Mouse (Mus musculus): ENCODE data around the gene Cnmd.

Cnmd gene

GRCm38 (mm10) chr14:79645378-79645777 lies 16.6 kb downstream of the Cnmd start:
- DNase-seq (ENCODE audit: low spot score), result peak; percentile 9

DNA sequence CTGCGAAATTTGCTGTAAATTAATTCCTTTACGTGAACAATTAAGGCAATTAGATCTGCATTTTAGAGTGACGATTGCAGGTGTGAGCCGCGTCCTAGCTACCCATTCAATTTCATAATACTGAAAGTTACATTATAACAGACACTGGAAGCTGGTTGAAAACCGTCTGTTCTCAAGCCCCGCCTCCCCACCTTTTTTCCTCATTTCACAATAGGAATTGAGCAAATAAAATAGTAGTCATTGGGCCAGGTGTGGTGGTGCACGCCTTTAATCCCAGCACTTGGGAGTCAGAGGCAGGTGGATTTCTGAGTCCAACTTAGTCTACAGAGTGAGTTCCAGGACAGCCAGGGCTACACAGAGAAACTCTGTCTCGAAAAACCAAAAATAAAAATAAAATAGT lies 19.9 kb downstream of the Cnmd start:
- DNase-seq (ENCODE audit: low spot score), result no peak

DNA sequence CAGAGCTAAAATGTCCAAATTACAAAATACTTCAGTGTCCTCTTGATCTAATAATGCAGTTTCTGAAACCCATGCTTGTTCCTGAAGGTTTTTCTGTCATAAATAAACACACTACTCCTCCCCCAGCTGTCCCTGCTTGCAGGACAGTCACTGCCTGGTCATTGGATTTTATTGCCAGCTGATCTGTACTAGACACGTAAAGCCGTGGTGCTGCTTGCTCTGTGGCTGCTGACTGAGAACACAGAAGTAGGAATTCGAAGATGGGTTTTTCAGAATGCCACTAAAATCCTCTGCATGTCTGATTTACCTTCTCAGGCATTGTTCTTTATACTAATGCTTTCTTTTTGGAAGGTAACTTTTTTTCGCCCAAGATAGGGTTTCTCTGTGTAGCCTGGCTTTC lies 25.2 kb downstream of the Cnmd start:
- no peak for DNase-seq (ENCODE audit: low spot score)

GRCm38 (mm10) chr14:79633196-79633595 lies 28.8 kb downstream of the Cnmd start:
- DNase-seq (ENCODE audit: low spot score), result no peak

DNA sequence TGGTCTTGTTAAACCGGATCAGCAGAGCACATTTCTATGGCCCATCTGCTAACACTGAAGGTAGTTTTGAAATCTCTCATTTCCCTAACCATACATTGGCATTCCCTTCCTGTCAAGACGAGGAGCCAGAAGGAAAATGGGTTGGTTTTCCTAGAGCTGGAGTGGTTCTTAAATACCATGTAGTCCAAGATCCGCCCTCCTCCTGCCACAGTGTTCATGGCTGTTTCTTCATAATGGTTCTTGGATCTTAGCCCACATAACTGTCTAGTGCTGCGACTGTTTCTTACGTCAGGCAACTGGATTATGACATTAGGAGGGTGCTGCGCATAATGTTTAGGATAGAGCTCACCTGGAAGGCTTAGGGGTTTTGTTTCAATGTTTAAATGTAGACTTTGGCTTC lies 29.6 kb downstream of the Cnmd start:
- DNase-seq (ENCODE audit: low spot score), result no peak

- DNase-seq (ENCODE audit: low spot score), result no peak
Observed at GRCm38 (mm10) chr14:79621143-79621542, 40.8 kb downstream of the Cnmd start.

GRCm38 (mm10) chr14:79619802-79620201 lies 42.2 kb downstream of the Cnmd start:
- DNase-seq (ENCODE audit: low spot score), result no peak

DNA sequence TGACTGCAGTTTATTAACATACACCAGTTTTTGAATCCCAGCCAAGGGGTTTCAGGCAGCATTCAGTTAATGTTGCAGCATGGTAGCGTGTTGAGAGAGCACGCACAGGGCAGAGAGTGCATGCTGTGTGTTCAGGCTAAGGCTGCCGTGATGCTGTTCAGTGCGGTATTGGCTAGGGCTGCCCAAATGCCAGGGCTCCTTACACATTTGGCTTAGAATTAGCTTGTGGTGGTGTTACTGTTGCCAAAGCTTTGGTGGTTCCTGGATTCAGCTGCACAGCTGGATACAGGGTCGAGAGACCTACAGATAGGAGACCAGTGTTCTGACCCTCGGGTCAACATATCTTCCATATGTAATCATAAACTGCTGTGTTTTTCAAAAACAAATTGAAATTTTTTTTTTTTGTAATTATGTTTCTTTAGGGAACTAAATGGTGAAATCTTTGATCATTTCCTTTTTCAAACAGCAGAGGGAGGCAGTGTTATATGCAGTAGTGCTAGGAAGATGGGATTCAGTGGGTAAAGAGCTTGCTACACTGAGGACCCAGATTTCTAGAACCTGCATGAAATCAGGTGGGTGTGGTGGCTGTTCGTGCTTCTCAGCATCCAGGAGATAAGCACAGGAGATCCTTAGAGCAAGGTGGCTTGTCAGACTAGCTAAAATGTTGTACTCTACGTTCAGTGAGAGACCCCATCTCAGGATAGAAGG lies 44.7 kb downstream of the Cnmd start:
- no peak for DNase-seq (ENCODE audit: low spot score)

DNA sequence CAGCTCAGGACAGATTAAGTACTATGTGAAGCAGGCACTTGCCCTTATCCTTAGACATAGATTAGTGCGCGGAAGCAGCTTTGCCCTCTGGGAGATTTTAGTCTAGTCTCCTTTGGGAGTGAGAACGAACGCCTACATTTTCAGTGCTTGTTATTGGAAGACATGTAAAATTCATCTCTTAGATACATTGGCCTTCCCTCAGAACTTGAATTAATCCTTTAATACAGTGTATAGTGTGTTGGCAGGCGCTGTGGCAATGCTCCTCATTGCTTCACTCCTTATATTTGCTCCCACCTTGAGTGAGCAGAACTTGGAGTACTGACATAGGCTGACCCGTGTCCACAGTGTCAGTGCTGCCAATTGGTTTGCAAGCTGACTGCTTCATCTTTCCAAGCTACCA lies 53.7 kb downstream of the Cnmd start:
- DNase-seq (ENCODE audit: low spot score), result no peak

GRCm38 (mm10) chr14:79607352-79607751 lies 54.6 kb downstream of the Cnmd start:
- DNase-seq (ENCODE audit: low spot score), result no peak

DNA sequence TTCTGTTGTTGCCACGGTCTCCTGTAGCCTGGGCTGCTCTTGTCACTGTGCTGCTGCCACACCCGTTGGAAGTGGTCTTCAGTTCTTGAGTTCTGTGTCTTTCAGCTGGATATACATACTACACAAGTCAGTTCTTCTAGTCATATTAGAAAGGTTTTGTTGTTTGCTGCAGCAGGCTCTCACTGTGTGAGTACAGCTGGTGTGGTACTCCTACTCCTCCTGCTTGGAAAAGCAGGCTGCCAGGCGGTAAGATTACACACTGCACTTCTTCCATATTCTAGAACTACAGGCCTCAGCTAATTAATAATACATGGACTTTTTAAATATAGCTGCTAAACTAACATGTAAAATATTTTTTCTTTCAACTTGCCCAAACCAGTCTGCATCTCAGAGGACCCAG lies 55.1 kb downstream of the Cnmd start:
- no peak for DNase-seq (ENCODE audit: low spot score)

DNA sequence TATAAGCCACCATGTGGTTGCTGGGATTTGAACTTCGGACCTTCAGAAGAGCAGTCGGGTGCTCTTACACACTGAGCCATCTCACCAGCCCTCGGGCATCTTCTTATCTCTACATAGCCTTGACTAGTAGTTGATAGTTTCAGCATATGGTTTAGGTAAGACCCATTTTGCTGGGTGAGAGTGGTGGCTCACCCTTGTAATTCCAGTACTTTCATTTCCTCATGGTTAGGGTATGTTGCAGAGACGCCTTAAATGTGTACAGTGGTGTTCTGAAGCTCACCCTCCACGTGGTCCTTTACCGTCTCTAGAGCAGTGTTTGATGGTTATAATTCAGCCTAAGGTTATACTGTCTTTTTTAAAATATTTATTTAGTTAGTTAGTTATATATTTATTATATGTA lies 55.6 kb downstream of the Cnmd start:
- DNase-seq (ENCODE audit: low spot score), result no peak

DNA sequence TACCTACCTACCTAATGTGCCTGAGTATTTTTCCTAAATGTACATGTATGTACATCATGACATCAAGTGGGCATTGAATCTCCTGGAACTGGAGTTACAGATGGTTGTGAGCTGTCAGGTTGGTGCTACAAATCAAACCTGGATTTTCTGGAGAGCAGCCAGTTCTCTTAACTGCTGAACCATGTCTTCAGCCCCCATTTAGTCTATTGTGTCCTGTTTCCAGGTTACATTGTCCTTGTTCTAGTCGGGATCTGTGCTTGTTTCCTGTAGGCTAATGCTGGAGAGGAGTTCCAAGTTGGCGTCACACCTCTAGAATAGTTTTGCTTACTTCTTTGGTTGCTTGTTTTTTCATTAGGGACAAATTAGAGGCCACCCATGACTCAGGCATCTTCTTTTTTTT lies 56.1 kb downstream of the Cnmd start:
- DNase-seq (ENCODE audit: low spot score), result no peak

- DNase-seq (ENCODE audit: low spot score), result no peak
Observed at GRCm38 (mm10) chr14:79596602-79597001, 65.4 kb downstream of the Cnmd start.

DNA sequence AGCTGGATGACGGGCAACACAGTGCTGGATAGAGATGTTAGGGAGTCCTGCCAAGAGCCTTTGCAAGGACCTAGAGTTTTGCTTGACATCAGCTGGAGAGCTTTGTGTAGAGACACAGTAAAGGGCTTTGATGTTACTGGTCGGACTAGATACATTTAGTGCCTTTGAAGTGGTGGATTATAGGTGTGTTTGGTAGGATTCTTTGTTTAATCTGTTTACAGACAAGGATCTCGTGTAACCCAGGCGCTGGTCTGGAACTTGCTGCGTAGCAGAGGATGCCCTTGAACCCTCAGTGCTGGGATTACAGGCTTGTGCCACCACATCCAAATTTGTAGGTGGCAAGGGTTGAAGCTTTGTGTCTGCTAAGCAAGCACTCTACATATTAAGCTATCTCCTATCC lies 67.9 kb downstream of the Cnmd start:
- no peak for DNase-seq (ENCODE audit: low spot score)

DNA sequence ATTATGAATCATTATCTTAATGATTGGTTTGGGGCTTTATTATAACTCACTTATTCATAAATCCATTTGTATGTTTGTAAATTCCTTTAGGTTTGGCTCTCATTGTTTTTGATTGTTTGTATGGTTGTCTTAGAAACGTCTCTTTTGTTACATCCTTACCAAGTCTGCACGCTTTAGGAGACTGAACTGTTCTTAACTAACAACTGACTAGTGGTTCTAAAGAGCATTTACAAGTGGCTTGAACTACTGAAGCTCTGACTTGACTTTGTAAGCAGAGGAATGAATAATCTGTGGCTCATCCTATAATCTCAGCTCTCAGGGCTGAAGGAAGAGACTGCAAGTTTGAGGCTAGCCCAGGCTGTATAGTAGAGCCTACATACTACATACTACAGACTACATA lies 70.4 kb downstream of the Cnmd start:
- DNase-seq (ENCODE audit: low spot score), result no peak

DNA sequence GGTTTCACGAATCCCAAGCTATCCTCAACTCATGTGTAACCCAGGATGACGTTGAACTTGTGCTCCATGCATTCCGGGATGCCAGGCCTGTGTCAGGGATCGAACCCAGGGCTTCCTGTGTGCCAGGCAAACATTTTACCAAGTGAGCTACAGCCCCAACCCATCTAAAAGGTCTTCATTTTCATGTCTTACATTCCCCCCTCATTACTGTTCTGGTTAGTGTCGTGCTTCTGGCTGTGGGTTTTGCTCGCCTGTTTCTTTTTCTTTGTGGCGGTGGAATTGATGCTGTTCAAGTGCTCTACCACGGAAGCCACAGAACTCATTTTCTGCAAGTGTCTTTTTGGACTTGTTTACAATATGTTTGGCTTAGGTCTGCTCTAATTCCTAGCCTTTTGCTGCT lies 71.1 kb downstream of the Cnmd start:
- DNase-seq (ENCODE audit: low spot score), result no peak

DNA sequence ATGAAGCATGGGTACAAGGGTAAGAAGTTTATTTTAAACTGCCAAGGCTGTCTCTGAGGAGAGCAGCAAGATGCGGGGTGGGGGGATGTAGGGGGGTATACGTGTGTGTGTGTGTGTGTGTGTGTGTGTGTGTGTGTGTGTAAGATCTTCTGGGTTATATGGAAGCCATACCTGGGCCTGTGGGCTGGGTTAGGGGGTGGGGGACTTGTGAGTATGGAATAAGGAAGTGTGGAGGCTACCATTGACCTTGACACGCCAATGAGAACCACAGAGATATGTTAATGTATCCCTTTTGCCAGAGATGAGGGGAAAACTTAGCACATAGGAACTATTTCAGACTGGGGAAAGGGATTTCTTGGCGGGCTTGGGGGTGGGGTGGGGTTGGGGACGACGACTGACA lies 72.6 kb downstream of the Cnmd start:
- DNase-seq (ENCODE audit: low spot score), result no peak

DNA sequence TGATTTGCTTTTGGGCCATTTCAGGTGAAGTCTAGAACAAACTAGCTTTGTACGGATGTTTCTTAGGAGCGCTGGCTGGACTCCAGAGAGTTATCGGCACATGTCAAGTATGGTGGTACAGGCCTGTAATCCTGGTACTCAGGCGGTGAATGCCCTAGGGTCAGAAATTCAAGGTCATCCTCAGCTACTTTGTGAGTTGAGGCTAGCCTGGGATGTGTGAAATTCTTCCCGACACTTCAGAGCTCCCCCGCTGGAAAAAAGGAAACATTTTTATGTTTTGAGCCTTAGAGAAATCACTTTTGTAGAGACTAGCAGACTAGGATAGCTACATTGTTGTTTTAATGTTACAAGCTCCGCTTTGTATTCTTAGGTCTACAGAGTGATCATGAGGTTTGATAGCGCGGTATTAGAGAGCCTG lies 73.4 kb downstream of the Cnmd start:
- DNase-seq (ENCODE audit: low spot score), result no peak

GRCm38 (mm10) chr14:79587852-79588229 lies 74.1 kb downstream of the Cnmd start:
- DNase-seq (ENCODE audit: low spot score), result no peak

All from ovary, postnatal 36 days (tissue).